Mouse (Mus musculus): ENCODE data around the gene Dhtkd1.

- TF ChIP-seq POLR2A (IDR thresholded peaks at IDR 0.05; ENCODE audit: insufficient read depth, low read depth, low read length): no peak
- TF ChIP-seq CTCF (IDR thresholded peaks at IDR 0.05): no peak
- TF ChIP-seq EP300 (IDR thresholded peaks at IDR 0.05; ENCODE audit: insufficient read depth, low read depth, low read length): no peak
Measured at GRCm38 (mm10) chr2:5939911-5940310, 2.7 kb downstream of the Dhtkd1 start.

All from heart, adult 2 months (tissue).